Mouse (Mus musculus) heart, postnatal 0 days (tissue): ENCODE data around the gene Prss16. TPM values are rescaled to one million over a fixed set of nuclear protein-coding genes. Genes with fewer than 3 reads are reported as not detected.
A peak's percentile ranks its signal among the peaks of the same experiment; 100 is the strongest.

Source experiments
- ATAC-seq: fragments of 200-750 bp; cut with Nextera tagmentation; 2 replicates; pipeline ENCODE4 v1.8.0; 2017; ENCODE audit warnings: low read depth, moderate number of reproducible peaks, moderate library complexity; ENCODE audit not compliant: insufficient read depth
- DNase-seq: peaks from one replicate; pipeline ENCODE4 v3.0.0-alpha.2; 2016; ENCODE audit warnings: low spot score
- H3K27ac ChIP-seq: fragments of 300-500 bp; sonication (generic); 2 replicates; pipeline ENCODE4 v1.5.1; 2014; ENCODE audit warnings: low read depth, mild to moderate bottlenecking
- H3K27me3 ChIP-seq: fragments of 300-500 bp; sonication (generic); 2 replicates; pipeline ENCODE4 v1.6.1; 2014; ENCODE audit warnings: low read length, mixed read lengths; ENCODE audit not compliant: control insufficient read depth, insufficient read depth
- H3K36me3 ChIP-seq: fragments of 300-500 bp; sonication (generic); replicated peaks from 2 replicates; pipeline ENCODE4 v1.6.1; 2014; ENCODE audit warnings: low read length, mixed read lengths; ENCODE audit not compliant: control insufficient read depth, insufficient read depth
- H3K4me1 ChIP-seq: fragments of 300-500 bp; sonication (generic); 2 replicates; pipeline ENCODE4 v1.6.1; 2014; ENCODE audit warnings: antibody characterized with exemption; ENCODE audit not compliant: control insufficient read depth, insufficient read depth
- H3K4me2 ChIP-seq: fragments of 300-500 bp; sonication (generic); 2 replicates; pipeline ENCODE4 v1.6.1; 2014; ENCODE audit warnings: low read depth, mild to moderate bottlenecking, low read length, moderate library complexity
- H3K4me3 ChIP-seq: fragments of 300-500 bp; sonication (generic); 2 replicates; pipeline ENCODE4 v1.5.1; 2014; ENCODE audit warnings: low read depth, low read length
- H3K9ac ChIP-seq: fragments of 300-500 bp; sonication (generic); replicated peaks from 2 replicates; pipeline ENCODE4 v1.6.1; 2014; ENCODE audit warnings: low read depth, low read length, mixed read lengths
- H3K9me3 ChIP-seq: fragments of 300-500 bp; sonication (generic); replicated peaks from 2 replicates; pipeline ENCODE4 v1.6.1; 2016; ENCODE audit warnings: low read length; ENCODE audit not compliant: control insufficient read depth
- CTCF ChIP-seq: IDR thresholded peaks from 2 replicates; pipeline ENCODE4 v1.5.1; 2016; ENCODE audit warnings: antibody characterized with exemption, control low read depth, low read depth
- EP300 ChIP-seq: IDR thresholded peaks from 2 replicates; pipeline ENCODE4 v1.6.1; 2016; ENCODE audit warnings: antibody characterized with exemption, low read depth
- WGBS: fragments of 180-500 bp; shearing (Covaris S2); extraction: QIAGEN DNeasy Blood & Tissue Kit; methylation state at CpG from one replicate; pipeline ENCODE4 v1.1.7; 2014; 5-methylcytosine and 5-hydroxymethylcytosine counted together
- polyA plus RNA-seq: library from polyadenylated mRNA; unstranded; fragments of >200 nt; fragmentation: Nextera tagmentation; extraction: Ambion mirVana; gene quantifications from 2 replicates; pipeline ENCODE4 v1.2.1, GENCODE M21; 2015
- total RNA-seq: library from RNA; depleted of rRNA; stranded (reverse); fragments of >200 nt; gene quantifications from 2 replicates; pipeline ENCODE4 v1.2.3, GENCODE M21; 2014; ENCODE audit warnings: low replicate concordance

Prss16 gene
- total and polyA plus RNA-seq, 2 experiments from 2014 or later, result 0.05 TPM; not detected in 1

GRCm38 (mm10) chr13:22006334-22007120 is 3.0 kb downstream of the Prss16 start:
- Histone ChIP-seq H3K4me2 (peak overlapping the region; percentile 97), H3K9me3 (no peaks in the 10 kb centered on the region), H3K9ac (no peak overlapping the region; the same call in 1 of the 2 replicates), H3K4me1 (peaks cover 6% of the 10 kb centered on the region), H3K27ac (no peak overlapping the region), H3K27me3 (peaks cover 96% of the 10 kb centered on the region), H3K4me3 (peak overlapping the region; percentile 70), H3K36me3 (no peaks in the 10 kb centered on the region)
- 1% methylated on average over 38 of the region's 38 CpGs for WGBS
- ATAC-seq (peak; percentile 67), DNase-seq (no peak)
- TF ChIP-seq EP300, result no peak
- no peak for TF ChIP-seq CTCF

DNA sequence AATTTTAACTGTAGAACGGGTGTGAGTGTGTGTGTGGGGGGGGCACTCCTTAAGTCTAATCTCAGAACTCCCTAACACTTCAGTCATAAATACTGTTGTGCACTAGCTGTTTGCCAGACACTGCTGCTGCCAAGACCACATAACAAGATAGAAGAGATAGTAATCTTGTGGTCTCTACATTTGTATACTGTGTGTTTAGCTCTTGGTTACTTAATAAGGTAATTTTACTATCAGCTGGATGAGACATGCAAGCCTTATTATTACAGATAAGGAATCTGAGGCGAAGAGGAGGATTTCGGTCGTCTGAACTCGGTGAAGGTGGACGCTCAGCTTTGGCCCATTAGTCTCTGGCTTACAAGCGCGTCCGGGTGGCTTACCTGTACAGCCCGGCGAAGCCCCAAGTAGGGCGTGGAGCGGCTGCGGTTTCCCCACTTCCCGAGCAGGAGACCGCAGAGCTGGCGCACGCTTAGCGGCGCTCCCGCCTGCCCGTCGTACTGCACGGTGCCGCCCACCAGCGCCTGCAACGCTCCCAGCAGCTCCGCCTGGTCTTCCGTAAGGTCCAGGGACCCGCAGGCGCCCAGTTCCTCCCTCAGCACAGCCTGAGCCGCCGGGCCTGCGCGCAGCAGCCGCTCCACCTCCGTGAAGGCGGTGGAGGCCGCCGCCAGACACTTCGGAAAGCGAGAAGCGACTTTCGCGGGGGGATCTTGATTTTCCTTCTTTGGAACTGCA is 3.8 kb downstream of the Prss16 start:
- peaks cover 6% of the 10 kb centered on the region for H3K4me1 ChIP-seq
- H3K27ac ChIP-seq, result no peak overlapping the region
- H3K4me2 ChIP-seq, result peak overlapping the region; percentile 97
- H3K36me3 ChIP-seq, result no peaks in the 10 kb centered on the region
- TF ChIP-seq CTCF, result no peak
- no peak for TF ChIP-seq EP300
- peak overlapping the region; percentile 70 for H3K4me3 ChIP-seq
- no peak overlapping the region; the same call in 1 of the 2 replicates for H3K9ac ChIP-seq
- H3K27me3 ChIP-seq, result peaks cover 98% of the 10 kb centered on the region
- ATAC-seq (peak; percentile 74), DNase-seq (no peak)
- H3K9me3 ChIP-seq, result no peaks in the 10 kb centered on the region
- 1% methylated on average over 38 of the region's 45 CpGs for WGBS

DNA sequence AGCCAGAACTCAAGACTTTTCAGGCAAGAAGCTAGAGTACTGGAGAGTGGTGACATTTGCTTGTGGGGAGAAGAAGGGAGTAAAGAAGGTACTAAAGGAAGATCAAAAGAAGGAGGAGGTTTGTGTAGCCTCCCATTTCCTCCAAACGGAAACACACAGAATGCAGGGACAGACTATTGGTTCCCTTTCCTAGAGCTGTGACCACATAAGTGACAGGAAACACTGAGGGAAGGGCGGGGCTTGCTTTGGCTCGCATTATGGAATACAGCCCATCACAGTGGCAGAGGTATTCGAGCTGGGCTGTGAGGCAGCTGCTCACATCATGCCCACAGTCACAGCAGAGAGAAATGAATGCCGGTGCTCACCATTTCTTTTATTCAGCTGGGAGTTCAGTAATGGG is 7.7 kb downstream of the Prss16 start:
- no peak overlapping the region for H3K27ac ChIP-seq
- H3K4me2 ChIP-seq, result no peak overlapping the region
- DNase-seq (no peak), ATAC-seq (no peak)
- H3K9me3 ChIP-seq, result no peaks in the 10 kb centered on the region
- 17% methylated on average over 5 of the region's 5 CpGs for WGBS
- no peaks in the 10 kb centered on the region for H3K36me3 ChIP-seq
- peaks cover 6% of the 10 kb centered on the region for H3K4me1 ChIP-seq
- no peak overlapping the region for H3K4me3 ChIP-seq
- H3K27me3 ChIP-seq, result peaks cover 99% of the 10 kb centered on the region
- H3K9ac ChIP-seq, result no peak overlapping the region
- TF ChIP-seq CTCF, result no peak
- no peak for TF ChIP-seq EP300

GRCm38 (mm10) chr13:22001346-22001745 is 8.2 kb downstream of the Prss16 start:
- TF ChIP-seq EP300 (no peak), CTCF (no peak)
- no peak overlapping the region for H3K27ac ChIP-seq
- no peak overlapping the region for H3K9ac ChIP-seq
- peaks cover 99% of the 10 kb centered on the region for H3K27me3 ChIP-seq
- no peaks in the 10 kb centered on the region for H3K9me3 ChIP-seq
- H3K4me3 ChIP-seq, result no peak overlapping the region
- DNase-seq (no peak), ATAC-seq (no peak)
- H3K36me3 ChIP-seq, result no peaks in the 10 kb centered on the region
- no peak overlapping the region for H3K4me2 ChIP-seq
- 54% methylated on average over 2 of the region's 2 CpGs for WGBS
- H3K4me1 ChIP-seq, result peaks cover 9% of the 10 kb centered on the region

DNA sequence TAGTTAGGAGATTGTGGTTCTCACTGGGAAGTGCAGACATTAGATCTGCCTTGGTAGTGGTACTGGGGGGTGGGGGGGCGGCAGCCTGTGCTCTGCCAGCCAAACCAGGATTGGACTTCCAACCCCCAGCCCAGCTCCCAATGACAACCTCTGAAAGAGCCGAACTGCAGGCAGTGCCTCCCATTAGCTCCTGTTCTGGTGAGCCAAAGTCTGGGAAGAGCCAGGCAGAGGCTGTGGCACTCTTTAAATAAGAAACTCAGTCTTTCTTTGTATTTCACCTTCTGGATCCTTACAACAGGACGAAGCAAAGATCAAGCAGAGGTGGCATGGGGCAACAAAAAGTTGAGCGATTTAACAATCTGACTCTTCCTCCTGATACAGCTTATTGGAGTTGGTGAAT is 10.4 kb downstream of the Prss16 start:
- Histone ChIP-seq H3K36me3 (no peaks in the 10 kb centered on the region), H3K4me3 (no peak overlapping the region), H3K27me3 (peaks cover 97% of the 10 kb centered on the region), H3K27ac (no peak overlapping the region), H3K4me2 (no peak overlapping the region), H3K9ac (no peak overlapping the region), H3K9me3 (no peaks in the 10 kb centered on the region), H3K4me1 (0 out of 2 replicates have a peak, but pooled peaks cover 3% of the 10 kb centered on the region)
- WGBS, result 51% methylated on average over 4 of the region's 4 CpGs
- DNase-seq, result no peak
- no peak for ATAC-seq
- TF ChIP-seq EP300, result no peak
- no peak for TF ChIP-seq CTCF
